Mouse (Mus musculus): ENCODE measurements around the gene Ccdc154.
"Not testable (repeated sequence)": the region's sequence is repeated elsewhere in the genome, so short reads cannot be mapped to it uniquely, and the experiment has no call there.

The Ccdc154 gene

DNA sequence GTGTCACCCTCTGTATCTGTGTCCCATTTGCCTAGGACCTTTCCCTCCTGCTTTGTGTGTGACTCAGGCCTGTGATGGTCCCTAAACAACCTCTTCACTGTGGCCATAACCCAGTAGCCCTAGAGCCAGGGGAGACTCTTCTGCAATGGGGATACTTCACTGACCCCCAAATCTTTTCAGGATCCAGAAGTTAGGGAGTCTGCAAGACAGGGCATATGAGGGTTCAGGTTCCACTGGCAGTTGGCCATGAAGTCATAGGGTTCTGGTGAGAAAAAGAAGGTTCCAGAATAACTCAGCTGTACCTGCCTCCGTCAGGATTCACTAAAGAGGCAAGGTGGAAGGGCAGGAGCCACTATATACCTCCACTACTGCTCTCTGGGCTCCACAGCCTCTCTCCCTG, at the start of gene Ccdc154:
Gene Ccdc154, plus strand, starts transcription at position 301 of the 400 bp plus-strand sequence.
- no peak for DNase-seq (ENCODE audit: low read depth)

DNA sequence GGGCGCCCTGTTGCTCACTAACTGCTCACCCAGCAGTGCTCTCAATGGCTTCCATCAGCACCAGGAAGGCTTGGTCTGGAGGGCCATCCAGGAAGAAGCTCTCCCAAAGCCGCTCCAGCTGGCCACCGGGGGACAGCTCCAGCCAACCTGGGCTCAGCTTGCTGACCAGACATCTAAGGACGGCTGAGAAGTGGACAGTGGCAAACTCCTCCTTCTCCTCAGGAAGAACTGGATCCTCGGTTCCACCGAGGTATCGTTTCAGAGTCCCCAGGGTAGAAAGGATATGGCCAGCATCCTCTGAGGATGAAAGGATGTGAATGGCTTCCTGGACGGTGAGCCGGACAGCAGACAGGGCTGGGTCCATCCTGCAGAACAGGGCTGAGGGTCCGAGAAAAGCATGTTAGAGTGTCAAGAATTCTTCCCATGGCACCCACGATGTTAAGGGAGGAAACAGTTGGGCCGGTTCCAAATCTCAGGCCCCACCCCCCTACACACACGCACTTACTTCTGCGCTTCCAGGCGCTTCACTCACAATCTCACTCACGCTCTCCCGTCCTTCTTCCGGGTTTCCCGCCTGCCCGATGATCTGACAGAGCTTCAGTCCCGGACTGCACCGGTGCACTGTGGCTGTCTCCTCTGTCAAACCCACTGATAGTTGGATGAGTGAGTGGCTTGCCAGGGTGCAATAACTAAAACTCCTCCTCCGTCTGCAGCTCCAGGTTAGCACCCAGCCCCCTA, 47.2 kb upstream of the Ccdc154 start:
- DNase-seq (ENCODE audit: low read depth), result no peak

DNA sequence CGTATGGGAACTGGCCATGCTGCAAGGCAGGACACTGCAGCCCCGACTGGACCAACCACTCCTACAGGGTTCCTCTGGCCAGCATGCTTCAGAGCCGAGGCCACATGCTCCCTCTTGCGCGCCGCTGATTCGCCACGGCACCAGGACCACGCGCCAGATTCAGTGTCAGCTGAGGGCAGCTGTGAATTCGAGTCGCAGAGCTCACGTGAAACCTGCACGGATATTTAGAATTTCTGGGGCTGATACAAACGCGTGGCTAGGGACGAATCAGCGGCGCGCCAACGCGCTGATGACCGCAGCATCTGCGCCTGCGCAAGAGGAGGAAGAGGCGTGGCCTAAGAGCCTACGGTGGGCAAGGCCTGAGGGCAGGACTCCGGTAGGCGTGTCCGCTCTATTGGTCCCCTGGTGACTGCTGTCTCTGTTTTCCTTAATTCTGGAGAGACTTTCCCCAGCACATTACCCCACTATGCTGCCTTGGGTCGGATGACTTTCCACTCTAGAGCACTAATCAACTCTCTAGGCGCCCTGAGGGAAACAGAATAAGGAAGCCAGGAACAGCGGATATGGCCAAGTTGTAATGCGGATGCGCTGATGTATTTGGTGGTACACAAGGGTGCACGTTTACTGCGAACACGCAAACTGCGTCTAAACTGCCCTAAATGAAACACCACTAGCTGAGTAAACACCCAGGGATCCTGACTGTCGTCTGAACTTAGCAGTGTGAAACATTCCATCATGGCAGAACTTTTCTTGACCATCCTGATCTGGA, 46.4 kb upstream of the Ccdc154 start, which contains the start of gene Telo2:
Gene Telo2, minus strand, starts transcription at position 304 of the 769 bp plus-strand sequence.
- DNase-seq (ENCODE audit: low read depth), result peak; percentile 90

DNA sequence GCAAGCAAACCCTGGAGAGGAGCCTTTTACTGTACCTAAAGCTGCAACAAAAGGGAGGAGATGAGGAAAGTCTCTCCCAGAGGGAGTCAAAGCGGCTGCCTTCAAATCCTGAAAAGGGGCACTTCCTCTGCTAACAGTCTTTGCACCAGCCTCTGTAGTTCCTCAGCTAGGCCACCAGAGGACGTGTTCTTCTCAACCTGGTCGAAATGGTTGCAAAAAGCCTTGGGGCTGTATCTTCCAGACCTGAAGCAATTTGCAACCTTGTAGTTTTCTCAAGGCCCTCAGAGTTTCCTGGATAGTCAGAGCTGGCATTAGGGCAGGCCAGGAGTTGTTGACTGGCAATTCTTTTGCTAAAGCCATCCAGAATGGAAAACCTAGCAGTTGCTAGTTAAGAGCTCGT, 45.0 kb upstream of the Ccdc154 start:
- no peak for DNase-seq (ENCODE audit: low read depth)

DNA sequence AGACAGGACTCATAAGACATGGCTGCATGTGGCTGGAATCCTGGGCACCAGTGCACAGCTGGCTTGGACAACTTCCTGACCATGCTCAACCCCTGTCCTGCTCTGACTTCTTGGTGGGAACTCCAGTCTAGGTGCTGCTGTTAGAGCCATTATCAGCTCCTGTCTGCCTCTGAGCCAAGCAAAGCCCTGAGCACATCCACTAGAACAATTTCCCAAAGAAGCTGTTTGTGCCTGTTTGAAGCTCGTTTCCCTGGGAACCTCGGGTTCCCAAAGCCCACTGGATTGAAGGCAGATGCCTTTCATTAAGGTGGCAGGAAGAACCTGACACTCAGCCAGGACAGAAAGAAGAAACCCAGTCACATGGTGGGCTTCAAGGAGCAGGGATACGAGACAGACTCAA, 41.9 kb upstream of the Ccdc154 start, which contains the start of gene Ptx4:
Gene Ptx4, plus strand, starts transcription at position 355 of the 400 bp plus-strand sequence.
- no peak for DNase-seq (ENCODE audit: low read depth)

DNA sequence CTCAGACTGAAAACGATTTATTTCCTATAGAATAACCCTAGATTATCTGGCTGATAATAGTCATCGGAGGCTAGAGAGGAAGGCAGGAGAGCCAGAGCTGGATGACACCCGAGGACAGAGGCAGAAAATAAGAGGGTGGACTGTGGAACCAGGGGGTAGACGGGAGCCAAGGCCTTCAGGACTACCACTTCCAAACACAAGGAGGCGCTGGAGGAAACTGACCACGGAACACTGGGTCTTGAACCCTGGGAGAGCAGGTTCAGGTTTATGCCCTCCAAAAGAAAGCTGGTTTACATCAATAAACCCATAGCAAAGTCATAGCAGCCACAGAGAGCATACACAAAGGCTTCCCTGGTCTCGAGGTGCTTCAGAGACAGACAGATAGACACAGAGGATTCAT, 38.3 kb upstream of the Ccdc154 start:
- DNase-seq (ENCODE audit: low read depth), result no peak

DNA sequence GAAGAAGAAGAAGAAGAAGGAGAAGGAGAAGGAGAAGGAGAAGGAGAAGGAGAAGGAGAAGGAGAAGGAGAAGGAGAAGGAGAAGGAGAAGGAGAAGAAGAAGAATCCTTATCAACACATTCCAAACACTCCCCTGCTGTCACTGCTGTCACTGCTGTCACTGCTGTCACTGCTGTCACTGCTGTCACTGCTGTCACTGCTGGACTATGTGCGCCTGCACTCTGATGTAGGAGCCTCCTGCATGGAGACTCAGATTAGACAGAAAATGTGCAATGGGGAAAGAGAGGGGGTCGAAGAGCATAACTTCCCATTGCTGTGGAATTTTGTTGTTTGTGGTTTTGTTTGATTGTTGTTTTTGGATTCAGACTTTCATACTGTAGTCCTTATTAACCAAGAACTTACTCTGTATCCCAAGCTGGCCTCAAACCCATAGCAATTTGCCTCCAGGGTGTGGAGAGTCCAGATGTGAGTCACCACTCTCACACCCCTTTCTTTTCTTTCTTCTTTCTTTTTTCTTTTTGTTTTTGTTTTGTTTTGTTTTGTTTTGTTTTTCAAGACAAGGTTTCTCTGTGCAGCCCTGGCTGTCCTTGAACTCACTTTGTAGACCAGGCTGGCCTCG, 36.7 kb upstream of the Ccdc154 start:
- not testable (repeated sequence) for DNase-seq (ENCODE audit: low read depth)

DNA sequence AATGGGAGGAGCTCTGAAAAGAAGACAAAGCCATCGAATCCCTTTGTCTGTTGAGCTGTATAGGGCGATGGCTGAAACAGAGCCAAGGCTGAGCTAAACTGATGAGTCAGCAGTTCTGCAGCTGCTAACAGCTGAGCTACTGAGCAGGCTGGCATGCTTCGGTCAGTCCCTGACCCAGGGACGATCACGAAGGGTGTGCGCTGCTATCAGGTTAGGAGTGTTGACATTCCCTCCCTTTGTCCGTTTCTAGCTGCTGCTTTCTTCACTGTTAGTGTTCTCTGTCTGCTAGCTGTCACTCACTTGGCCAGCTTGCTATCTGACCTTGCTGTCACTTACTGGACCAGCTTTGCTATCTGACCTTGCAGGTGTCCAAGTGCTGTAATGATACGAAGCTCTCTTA, 35.2 kb upstream of the Ccdc154 start:
- peak; percentile 55 for DNase-seq (ENCODE audit: low read depth)

DNA sequence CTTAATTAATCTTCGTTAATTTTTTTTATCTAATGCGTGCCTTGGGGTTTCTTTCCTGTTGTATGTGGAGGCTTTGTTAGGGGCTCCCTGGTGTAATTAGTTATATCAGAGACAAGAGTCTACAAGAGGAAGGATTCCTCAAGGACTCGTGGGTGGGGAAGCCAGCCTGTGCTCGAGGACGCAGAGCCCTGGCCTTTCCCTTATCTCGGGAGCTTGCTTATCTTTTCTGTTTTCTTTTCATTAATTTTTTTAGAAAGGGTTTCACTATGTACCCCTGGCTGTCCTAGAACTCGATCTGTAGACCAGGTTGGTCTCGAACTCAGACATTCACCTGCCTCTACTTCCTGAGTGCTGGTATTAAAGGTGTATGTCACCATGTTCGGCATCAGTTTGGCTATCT, 34.6 kb upstream of the Ccdc154 start:
- no peak for DNase-seq (ENCODE audit: low read depth)

DNA sequence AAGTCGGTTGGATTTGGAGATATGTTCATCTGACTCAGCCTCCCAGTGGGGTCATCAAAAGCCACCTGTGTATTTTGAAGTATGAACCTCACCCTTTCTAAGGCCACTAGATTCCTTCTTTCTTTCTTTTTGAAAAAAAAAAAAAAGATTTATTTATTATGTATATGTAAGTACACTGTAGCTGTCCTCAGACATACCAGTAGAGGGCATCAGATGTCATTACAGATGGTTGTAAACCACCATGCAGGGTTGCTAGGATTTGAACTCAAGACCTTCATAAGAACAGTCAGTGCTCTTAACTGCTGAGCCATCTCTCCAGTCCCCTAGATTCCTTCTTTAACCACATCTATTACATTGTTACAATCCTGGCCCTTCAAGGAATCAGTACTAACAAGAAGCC, 32.2 kb upstream of the Ccdc154 start:
- DNase-seq (ENCODE audit: low read depth), result no peak

DNA sequence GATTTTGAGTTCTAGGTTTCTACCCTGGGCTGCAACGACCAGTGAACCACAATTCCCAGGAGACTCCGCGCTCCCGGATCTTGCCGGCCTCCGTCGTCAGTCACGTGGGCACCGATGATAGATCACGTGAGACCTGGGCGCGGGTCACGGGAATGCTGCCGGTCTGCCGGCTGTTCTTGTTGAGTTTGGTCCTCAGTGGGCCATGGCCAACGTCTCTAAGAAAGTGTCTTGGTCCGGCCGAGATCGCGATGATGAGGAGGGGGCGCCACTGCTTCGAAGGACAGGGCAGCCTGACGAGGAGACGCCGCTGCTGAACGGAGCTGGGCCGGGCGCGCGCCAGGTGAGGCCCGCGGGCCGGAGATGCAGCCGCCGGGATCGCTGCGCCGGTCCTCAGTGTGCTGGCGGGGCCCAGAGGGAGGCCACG, 29.0 kb upstream of the Ccdc154 start, which contains the start of gene Clcn7:
Gene Clcn7, plus strand, starts transcription at position 117 of the 424 bp plus-strand sequence.
- peak; percentile 86 for DNase-seq (ENCODE audit: low read depth)

DNA sequence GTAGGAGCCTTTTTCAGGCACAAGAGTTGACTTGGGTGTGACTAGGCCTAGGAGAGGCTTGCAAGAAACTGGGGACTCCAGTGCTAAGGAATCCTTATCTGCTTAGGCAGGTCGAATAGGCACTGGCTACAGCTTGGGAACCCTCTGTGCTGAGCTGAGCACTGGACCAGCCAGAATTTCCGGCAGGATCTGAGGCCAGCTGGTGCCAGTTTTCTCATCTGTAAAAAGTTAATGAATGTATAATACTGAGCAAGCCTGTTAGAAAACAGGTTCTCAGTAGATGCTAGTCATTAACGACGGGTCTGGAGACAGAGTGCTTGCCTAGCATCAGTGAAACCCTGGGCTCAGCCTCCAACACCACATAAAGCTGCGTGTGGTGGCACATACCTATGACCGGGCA, 26.6 kb upstream of the Ccdc154 start:
- DNase-seq (ENCODE audit: low read depth), result no peak

DNA sequence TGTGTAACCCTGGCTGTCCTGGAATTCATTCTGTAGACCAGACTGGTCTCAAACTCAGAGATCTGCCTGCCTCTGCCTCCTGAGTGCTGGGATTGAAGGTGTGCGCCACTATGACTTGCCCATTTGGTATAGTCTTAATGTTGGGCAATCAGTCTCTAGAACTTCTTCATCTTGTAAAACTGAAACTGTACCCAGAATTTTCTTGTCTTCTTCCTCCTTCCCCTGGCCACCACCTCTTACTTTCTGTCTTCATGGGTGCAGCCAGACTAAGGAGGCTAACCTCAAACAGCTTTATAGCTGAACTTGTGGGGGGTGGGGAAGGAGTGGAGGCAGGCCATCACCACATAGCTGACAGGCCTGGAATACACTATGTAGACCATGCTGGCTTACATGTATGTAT, 23.5 kb upstream of the Ccdc154 start:
- DNase-seq (ENCODE audit: low read depth), result no peak

DNA sequence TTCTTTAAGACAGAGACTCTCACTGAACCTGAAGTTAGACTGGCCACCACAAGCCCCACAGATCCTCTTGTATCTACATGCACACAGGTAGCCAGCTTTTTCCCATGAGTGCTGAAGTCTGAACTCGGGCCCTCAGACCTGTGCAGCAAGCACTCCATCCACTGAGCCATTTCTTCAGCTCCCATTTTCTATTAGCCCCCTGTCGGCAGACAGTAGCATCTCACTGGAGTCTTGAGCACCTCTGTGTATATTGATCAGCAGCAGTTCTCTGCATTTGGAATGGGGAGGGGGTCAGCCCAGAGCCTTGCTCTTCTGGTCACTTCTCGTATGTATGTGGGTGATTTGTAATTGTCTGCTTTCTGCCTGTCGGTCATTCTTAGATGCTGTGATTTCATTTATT, 22.3 kb upstream of the Ccdc154 start:
- DNase-seq (ENCODE audit: low read depth), result no peak

DNA sequence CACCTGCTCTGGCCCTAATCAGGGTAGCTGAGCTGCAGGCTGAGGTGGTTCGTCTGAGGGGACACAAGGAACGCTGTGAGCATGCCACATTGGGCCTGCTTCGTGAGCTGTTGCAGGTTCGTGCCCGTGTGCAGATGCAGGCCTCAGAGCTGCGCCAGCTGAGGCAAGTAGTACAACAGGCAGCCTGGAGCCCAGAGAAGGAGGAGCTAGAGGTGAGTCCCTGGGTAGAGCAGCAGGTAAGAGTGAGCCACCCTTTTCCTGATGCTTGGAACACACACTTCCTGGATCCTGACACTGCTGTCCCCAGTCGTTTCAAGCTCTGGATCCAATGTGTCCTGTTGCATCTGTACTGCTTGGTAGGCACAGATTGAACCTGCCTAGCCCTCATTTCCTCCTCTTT, 1.1 kb downstream of the Ccdc154 start:
- DNase-seq (ENCODE audit: low read depth), result no peak

DNA sequence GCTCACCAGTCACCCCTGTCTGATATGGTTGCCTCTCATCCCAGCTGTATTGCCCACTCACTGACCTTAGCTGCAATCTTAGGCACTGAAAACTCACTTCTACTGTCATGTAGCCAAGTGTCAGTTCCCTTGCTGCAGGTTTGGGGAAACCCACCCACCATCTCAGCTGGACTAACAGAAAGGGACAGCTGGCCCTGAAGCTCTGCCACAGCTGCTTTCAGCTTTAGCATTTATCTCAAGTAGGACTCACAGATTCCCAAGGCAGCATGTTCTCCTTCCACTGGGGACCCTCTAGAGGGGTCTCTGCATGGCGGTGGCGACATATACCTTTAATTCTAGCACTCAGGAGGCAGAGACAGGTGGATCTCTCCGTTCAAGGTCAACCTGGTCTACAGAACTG, 2.5 kb downstream of the Ccdc154 start:
- no peak for DNase-seq (ENCODE audit: low read depth)

DNA sequence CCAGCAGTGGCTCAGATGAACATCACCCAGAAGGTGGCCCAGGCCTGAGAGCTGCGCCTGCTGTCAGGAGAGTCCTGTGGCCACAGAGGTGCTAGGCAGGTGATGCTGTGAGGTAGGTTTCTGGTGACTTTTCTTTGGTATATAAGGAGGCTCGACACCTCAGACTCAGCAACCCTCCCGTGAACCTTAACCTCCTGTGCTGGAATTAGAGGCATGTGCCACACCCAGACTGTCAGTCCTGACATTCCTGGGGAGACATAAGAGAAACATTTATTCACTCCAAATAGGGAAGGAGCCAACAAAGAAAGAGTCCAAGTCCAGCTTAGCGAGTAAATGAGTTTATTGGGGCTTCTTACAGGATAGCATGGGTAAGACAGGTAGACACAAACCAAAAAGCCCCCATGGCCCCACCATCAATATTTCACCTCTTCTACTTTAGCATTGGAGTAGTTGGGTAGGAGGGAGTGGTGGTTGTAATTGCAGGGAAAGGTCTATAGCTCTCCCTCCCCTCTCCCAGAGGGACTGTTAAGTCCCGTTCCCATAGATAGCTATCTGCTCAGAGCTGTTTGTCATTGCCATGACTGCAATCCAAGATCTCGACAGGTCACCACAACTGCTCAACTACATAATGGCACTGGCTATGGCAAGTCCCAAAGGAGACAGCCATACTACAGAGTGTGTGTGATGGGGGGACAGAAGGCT, 3.9 kb downstream of the Ccdc154 start:
- no peak for DNase-seq (ENCODE audit: low read depth)

DNA sequence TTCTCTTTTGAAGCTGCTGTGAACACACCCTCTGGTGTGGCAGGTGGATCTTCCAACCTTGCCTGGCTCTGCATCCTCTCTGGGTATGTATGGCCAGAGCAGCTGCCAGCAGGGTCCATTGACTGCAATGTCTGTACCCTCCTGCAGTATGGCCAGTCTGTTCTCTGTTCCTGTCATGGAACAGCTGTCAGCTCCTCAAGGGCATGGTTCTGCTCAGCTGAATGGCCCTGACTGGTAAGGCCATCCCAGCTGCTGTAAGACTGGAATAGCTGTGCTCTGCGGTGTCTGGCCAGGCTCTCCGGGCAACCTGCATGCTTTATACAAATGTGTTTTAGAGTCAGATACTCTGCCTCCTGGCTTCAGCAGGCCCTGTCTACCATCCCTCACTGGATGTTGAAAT, 7.4 kb downstream of the Ccdc154 start:
- no peak for DNase-seq (ENCODE audit: low read depth)

DNA sequence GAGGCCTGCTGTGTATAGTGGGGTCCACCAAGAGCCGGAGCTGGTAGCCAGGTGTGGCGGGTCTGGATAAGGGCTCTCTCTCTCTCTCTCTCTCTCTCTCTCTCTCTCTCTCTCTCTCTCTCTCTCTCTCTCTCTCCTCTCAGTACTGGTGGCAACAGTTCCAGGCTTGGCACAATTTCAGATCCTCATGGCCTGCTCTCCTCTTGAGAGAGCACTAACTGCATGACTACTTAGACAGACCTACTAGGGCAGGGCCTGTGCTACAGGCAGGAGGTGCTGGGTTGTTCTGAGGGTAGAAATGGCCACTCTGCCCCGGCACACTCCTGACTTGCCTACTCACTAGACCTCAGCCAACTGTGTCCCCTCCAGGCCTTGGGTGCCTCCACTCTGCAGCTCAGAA, 10.3 kb downstream of the Ccdc154 start:
- no peak for DNase-seq (ENCODE audit: low read depth)

DNA sequence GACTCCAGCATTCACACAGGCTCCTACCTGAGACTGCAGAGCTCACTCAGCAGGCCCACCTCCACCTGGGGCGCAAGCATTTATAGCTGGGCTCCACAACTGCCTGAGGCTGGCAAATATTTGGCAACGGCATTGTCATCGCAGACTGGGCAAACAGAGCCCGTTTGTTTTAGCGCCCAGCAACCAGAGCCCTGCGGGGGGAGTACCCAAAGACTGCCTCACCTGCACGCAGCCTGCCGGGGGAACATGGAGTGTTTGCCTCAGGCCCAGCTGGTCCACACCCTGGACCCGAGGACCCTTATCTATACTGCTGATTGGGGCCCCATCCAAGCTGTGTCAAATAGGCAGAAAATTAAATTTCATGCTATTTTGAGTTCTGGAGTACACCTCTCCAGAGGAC, 13.2 kb downstream of the Ccdc154 start, which contains the start of gene Gm38655:
Gene Gm38655, minus strand, starts transcription at position 61 of the 400 bp plus-strand sequence.
- no peak for DNase-seq (ENCODE audit: low read depth)

DNA sequence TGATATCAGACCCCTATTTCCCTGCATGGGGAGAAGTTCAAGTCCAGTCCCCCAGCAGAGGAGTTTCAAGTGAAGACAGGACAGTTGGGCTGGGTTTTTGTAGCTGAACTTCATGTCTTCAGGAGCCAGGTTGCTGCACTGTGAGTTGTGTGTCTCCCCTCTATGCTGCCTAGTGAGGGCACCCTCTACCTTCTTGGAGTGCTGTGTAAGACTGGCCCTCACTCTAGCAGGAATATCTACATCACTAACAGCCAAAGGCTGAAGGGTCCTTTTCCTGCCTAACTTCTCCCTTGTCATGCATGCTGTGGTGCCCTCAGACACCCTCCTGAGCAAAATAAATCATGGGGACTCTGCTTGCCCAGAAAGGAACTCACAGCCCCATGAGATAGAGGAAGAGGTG, 21.0 kb downstream of the Ccdc154 start:
- DNase-seq (ENCODE audit: low read depth), result no peak

DNA sequence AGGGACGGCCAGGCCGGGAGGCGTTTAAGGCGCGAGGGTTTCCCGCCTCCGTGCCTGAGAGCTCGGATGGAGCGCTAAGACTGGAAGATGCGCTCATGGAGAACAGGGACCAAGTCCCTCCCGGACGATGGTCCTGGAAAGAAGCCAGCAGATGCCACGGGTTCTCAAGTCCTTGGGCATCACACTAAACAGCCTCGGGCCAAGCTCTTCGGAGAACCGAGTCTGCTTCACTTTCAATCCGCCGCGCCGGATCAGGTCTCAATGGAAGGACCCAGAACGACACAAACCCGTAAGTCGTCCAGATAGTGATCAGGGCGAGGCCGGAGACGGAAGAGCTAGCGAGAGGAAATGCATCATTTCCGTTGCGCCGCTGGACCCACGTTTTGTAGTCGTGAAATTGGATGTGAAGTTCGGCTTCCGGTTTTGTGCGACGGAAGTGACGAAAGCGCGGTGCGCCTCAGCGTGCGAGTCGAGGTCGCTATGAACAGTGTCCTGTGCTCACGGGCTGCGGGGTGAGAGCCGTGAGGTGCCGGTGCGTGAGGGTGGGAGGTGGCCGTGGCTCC, 21.9 kb downstream of the Ccdc154 start, which contains the start of gene BC003965:
Gene BC003965, plus strand, starts transcription at position 426 of the 563 bp plus-strand sequence.
- DNase-seq (ENCODE audit: low read depth), result peak; percentile 100

All from c-Kit-positive CD71-positive TER-119-negative erythroid progenitor cells, embryonic 14.5 days (primary cell).